Mouse (Mus musculus) G1E (cell line): ENCODE measurements around the gene Gtf2e1. TPM values are rescaled to one million over a fixed set of nuclear protein-coding genes. Genes with fewer than 3 reads are reported as not detected.

Experiments used
- ATAC-seq: 2 replicates; pipeline ENCODE4 v1.8.0; 2016; ENCODE audit warnings: mild to moderate bottlenecking; ENCODE audit not compliant: insufficient number of reproducible peaks, poor library complexity, low FRiP score, severe bottlenecking; ENCODE audit errors: extremely low read depth
- DNase-seq: peaks from one replicate; pipeline ENCODE4 v3.0.0; 2012; ENCODE audit warnings: low spot score
- H3K27me3 ChIP-seq: 2 replicates; pipeline ENCODE4 v1.6.1; 2012; ENCODE audit warnings: mild to moderate bottlenecking, low read length, inconsistent platforms; ENCODE audit not compliant: insufficient read depth
- H3K36me3 ChIP-seq: replicated peaks from 2 replicates; pipeline ENCODE3; 2012; ENCODE audit warnings: mild to moderate bottlenecking, inconsistent platforms
- H3K4me1 ChIP-seq: 2 replicates; pipeline ENCODE4 v1.6.1; 2012; ENCODE audit warnings: low read depth, low read length, inconsistent platforms, mixed read lengths; ENCODE audit not compliant: insufficient read depth
- H3K4me3 ChIP-seq: 2 replicates; pipeline ENCODE4 v1.5.1; 2012; ENCODE audit warnings: low read depth, mild to moderate bottlenecking, inconsistent platforms, low read length, moderate library complexity, mixed read lengths
- H3K9me3 ChIP-seq: replicated peaks from 2 replicates; pipeline ENCODE4 v1.6.1; 2012; ENCODE audit warnings: inconsistent platforms
- CTCF ChIP-seq: IDR thresholded peaks from 2 replicates; pipeline ENCODE4 v1.5.1; 2012; ENCODE audit warnings: low read depth, low read length, inconsistent platforms, mixed read lengths
- GATA1 ChIP-seq: IDR thresholded peaks from 2 replicates; pipeline ENCODE4 v1.6.1; 2012; ENCODE audit warnings: borderline replicate concordance, low read length, inconsistent platforms, mixed read lengths
- GATA2 ChIP-seq: IDR thresholded peaks from 2 replicates; pipeline ENCODE4 v1.6.1; 2012; ENCODE audit warnings: low read depth, low read length, inconsistent platforms, borderline replicate concordance
- POLR2AphosphoS5 ChIP-seq: IDR thresholded peaks from 2 replicates; pipeline ENCODE4 v1.6.1; 2012; ENCODE audit warnings: low read depth, low read length, inconsistent platforms; ENCODE audit not compliant: insufficient replicate concordance
- TAL1 ChIP-seq: conservative IDR thresholded peaks from 2 replicates; pipeline ENCODE4 v1.6.1; 2012; ENCODE audit warnings: low read depth, low read length, inconsistent platforms, mixed read lengths
- polyA plus RNA-seq: library from polyadenylated mRNA; stranded (reverse); fragments of >175 nt; gene quantifications from 2 replicates; pipeline ENCODE4 v1.2.3, GENCODE M21; 2012
- total RNA-seq, 2 experiments: library from RNA; stranded (forward) in 1 of 2; stranded (reverse) in 1 of 2; fragments of 200-1000 nt in 1 of 2; fragments of >200 nt in 1 of 2; fragmentation: Nextera tagmentation in 1 of 2; gene quantifications; 2 replicates each; pipeline ENCODE4 v1.2.3; 2014 to 2017

Gene Gtf2e1
- total RNA-seq (2014; fragmentation: Nextera tagmentation) (22.0 and 27.8 TPM in 2 replicates), total RNA-seq (2017) (29.0 and 29.6 TPM in 2 replicates), polyA plus RNA-seq (3.1 and 3.6 TPM in 2 replicates)

DNA sequence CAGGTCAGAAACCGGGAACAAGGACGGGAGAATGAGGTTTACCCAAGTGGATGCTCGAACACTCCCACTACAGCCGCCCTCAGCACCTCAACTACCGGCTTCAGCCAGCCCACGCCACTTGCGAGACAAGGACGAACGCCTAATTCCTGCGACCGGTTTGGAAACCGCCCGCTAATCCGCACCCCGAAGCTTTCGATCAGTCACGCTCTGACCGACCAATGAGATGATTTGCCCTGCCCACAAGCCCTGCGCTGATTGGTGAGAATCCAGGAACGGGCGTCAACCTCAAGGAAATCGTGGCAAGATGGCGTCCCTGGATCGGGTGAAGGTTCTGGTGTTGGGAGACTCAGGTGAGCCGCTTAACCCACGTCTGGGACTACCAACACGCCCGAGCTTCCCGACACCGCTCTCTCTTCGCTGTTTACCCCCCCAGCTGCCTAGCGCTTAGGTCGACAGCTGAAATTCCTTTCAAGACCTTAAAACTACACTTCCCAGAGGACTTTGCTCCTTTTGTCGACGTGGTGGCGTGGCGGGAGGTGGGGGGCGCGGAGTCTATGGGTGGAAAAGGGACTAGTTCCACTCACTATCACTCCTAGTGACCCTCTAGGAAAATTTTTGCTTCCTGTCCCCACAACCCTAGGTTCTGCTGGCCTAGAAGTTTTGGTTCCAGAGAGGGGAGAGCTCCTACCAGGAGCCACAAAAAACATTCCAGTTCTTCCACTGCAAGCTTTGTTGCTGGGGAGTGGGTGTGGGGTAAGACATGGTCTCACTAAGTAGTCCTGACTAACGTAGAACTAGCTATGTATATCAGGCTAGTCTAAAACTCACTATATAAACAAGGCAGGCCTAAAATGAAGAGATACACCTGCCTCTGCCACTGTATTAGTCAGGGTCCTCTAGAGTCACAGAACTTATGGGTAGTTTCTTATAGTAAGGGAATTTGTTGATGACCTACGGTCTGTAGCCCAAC is at the start of gene Gtf2e1, which contains the start of gene Rabl3:
Gtf2e1 (minus strand) TSS at position 179 of the 970 bp plus-strand sequence.
Rabl3 (plus strand) TSS at position 275 of the 970 bp plus-strand sequence.
- Histone ChIP-seq H3K9me3 (no peaks in the 10 kb centered on the region), H3K4me3 (peak within 1 kb of the TSS; percentile 81), H3K27me3 (no peaks in the 10 kb centered on the region), H3K4me1 (peaks cover 39% of the 10 kb centered on the region), H3K36me3 (peaks cover 48% of the 10 kb centered on the region)
- DNase-seq (peak; percentile 92), ATAC-seq (peak; percentile 97)
- TF ChIP-seq CTCF (no peak), POLR2AphosphoS5 (no peak; the same call in 1 of the 2 replicates), TAL1 (no peak), GATA1 (no peak)

DNA sequence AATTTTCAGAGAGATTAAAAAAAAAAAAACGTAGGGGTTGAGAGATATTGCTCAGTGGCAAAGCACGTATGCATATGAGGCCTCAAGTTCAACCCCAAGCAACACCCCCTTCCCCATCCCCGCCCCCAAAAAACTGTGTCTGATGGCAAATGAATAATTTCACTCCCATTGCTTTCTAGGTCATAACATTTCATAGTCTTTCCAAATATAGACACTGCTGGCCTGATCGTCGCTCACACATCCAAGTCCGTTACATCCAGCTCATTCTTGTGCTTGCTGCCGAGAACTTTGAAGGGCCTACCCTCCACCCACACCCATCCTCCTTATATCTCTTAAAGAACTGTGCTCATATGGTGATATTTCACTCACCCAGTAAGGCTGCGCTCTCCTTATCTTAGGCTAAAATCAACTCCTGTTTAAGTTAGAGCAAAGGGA is 45.6 kb upstream of the Gtf2e1 start:
- TF ChIP-seq TAL1, result no peak
- TF ChIP-seq CTCF, result no peak
- no peak for TF ChIP-seq GATA2
- TF ChIP-seq GATA1, result no peak
- no peak for TF ChIP-seq POLR2AphosphoS5
- Histone ChIP-seq H3K9me3 (no peaks in the 10 kb centered on the region), H3K27me3 (peaks cover 5% of the 10 kb centered on the region; the same call in 1 of the 2 replicates), H3K4me1 (no peaks in the 10 kb centered on the region), H3K36me3 (no peaks in the 10 kb centered on the region), H3K4me3 (no peak overlapping the region)
- no peak for ATAC-seq
- DNase-seq, result no peak

DNA sequence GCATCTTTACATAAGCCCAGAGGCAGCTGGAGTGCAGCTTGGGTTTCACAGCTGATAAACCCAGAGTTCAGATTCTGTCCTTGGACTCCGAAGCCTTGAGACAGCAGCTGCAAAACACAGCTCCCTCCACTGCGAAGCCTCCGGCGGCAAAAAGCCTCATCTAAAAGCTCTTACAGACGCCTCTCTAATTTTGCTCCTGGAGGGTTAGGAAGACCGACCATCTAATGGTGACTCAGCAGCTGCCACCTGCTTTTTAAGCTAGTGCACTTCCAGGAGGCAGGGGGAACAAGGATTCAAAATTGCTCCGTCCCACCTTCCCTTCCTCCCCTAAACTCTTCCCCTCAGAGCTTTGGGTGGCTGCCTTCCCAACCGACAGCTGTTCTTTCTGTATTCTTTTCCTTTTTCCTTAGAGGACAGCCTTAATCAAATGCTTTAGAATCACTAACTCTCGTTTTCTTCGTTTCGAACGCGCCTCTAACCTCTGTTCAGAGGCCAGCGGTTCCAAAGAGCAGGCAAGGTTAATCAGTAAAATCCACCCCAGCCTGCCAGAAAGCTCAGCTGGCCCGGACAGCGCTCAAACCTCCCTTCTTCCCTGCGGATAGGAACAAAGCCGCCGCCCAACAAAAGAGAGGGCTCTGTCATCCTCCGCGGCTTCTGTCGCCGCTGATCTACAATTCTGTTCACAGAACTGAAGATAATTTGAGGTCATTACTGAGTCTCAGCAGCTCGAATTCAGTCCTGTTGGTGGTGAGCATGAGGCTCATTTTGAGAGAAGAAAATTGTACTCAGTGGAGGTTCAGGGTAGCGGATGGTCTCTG is 44.8 kb upstream of the Gtf2e1 start:
- TF ChIP-seq POLR2AphosphoS5, result no peak
- no peak for TF ChIP-seq CTCF
- TF ChIP-seq GATA1, result no peak
- TF ChIP-seq TAL1, result no peak
- TF ChIP-seq GATA2, result no peak
- H3K9me3 ChIP-seq, result no peaks in the 10 kb centered on the region
- peaks cover 5% of the 10 kb centered on the region for H3K27me3 ChIP-seq
- H3K4me3 ChIP-seq, result no peak overlapping the region
- no peak for ATAC-seq
- H3K36me3 ChIP-seq, result no peaks in the 10 kb centered on the region
- H3K4me1 ChIP-seq, result no peaks in the 10 kb centered on the region
- no peak for DNase-seq

DNA sequence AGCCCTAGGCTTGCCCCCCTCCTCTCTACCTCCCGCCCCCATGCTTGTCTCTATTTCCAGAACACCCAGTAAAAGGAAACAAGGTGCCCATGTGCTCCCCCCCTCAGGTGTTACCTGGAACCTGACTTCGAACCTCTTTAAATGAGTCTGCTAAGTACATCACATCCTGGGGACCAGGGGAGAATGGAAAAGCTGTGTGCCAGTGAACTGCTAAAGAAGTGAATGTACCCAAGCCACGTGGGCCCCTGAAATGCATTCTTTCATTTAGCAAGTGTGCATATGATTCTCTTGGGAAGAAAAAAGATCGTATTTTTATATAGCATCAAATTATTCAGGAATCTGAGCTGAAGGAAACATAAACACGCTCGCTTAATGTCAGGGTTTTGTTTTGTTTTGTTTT is 44.2 kb upstream of the Gtf2e1 start:
- Histone ChIP-seq H3K9me3 (no peaks in the 10 kb centered on the region), H3K4me3 (no peak overlapping the region), H3K36me3 (no peaks in the 10 kb centered on the region), H3K27me3 (peaks cover 8% of the 10 kb centered on the region), H3K4me1 (no peaks in the 10 kb centered on the region)
- ATAC-seq (no peak), DNase-seq (no peak)
- TF ChIP-seq CTCF (no peak), GATA1 (no peak), POLR2AphosphoS5 (no peak), TAL1 (no peak), GATA2 (no peak)

DNA sequence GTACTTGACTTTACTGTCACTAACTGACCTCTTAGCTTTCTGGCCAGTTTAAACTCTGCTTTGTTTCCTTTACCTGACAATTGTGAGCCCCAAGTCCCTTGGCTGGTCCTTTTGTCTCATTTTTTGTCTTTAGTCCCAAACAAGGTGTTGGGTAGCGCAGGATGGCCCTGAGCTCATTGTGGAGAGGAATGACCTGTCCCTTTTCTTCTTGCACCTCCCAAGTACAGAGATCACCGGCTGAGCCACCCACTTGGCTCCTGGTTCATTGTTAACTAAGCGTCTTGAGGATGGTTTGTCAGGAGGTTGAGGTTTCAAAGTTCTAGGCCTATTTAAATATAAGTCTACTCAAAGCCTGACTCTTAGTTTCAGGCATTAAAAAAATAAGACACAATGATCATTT is 43.7 kb upstream of the Gtf2e1 start:
- Histone ChIP-seq H3K36me3 (no peaks in the 10 kb centered on the region), H3K4me3 (no peak overlapping the region), H3K9me3 (no peaks in the 10 kb centered on the region), H3K4me1 (no peaks in the 10 kb centered on the region), H3K27me3 (peaks cover 11% of the 10 kb centered on the region)
- ATAC-seq, result no peak
- TF ChIP-seq CTCF (no peak), GATA1 (no peak), GATA2 (no peak), TAL1 (no peak), POLR2AphosphoS5 (no peak)
- no peak for DNase-seq

DNA sequence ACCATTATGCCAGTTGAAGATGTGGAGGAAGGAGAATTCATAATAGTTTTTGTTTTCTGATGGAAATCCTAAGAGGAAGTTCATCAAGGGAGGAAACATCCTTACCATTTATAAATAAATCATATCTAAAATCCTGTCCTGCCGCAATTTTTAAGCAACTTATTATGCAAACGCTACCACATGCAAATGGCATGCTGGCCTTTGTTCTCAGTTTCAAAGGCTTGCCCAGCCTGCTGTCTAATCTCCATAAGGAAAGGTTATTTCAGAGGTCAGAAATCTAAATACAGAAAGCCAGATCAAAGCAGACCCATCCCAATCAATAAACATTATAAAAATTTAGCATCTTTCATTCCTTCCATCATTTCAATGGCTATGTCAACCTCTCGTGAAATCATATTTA is 42.3 kb upstream of the Gtf2e1 start:
- Histone ChIP-seq H3K4me3 (no peak overlapping the region), H3K4me1 (no peaks in the 10 kb centered on the region), H3K27me3 (peaks cover 16% of the 10 kb centered on the region), H3K36me3 (no peaks in the 10 kb centered on the region), H3K9me3 (no peaks in the 10 kb centered on the region)
- DNase-seq (no peak), ATAC-seq (no peak)
- TF ChIP-seq TAL1, result no peak
- no peak for TF ChIP-seq CTCF
- no peak for TF ChIP-seq POLR2AphosphoS5
- no peak for TF ChIP-seq GATA1
- no peak for TF ChIP-seq GATA2
